Mouse (Mus musculus) limb, embryonic 15.5 days (tissue): Measurements from ENCODE around the gene Trim37. TPM values are rescaled to one million over a fixed set of nuclear protein-coding genes. Genes with fewer than 3 reads are reported as not detected.

Experiments used
- ATAC-seq: fragments of 200-750 bp; cut with Nextera tagmentation; 2 replicates; pipeline ENCODE4 v1.8.0; 2017; ENCODE audit warnings: low read depth, moderate TSS enrichment; ENCODE audit not compliant: insufficient number of reproducible peaks, low FRiP score, low TSS enrichment
- H3K27ac ChIP-seq: fragments of 300-500 bp; sonication (generic); 2 replicates; pipeline ENCODE4 v1.5.1; 2015; ENCODE audit warnings: moderate library complexity, mild to moderate bottlenecking, inconsistent platforms
- H3K27me3 ChIP-seq: fragments of 300-500 bp; sonication (generic); 2 replicates; pipeline ENCODE4 v1.6.1; 2015; ENCODE audit warnings: inconsistent platforms
- H3K36me3 ChIP-seq: fragments of 300-500 bp; sonication (generic); 2 replicates; pipeline ENCODE4 v1.6.1; 2015; ENCODE audit warnings: inconsistent platforms
- H3K4me1 ChIP-seq: fragments of 300-500 bp; sonication (generic); 2 replicates; pipeline ENCODE4 v1.6.1; 2015; ENCODE audit warnings: inconsistent platforms
- H3K4me2 ChIP-seq: fragments of 300-500 bp; sonication (generic); 2 replicates; pipeline ENCODE4 v1.6.1; 2015; ENCODE audit warnings: mild to moderate bottlenecking, inconsistent platforms
- H3K4me3 ChIP-seq: fragments of 300-500 bp; sonication (generic); 2 replicates; pipeline ENCODE4 v1.5.1; 2015; ENCODE audit warnings: mild to moderate bottlenecking, inconsistent platforms
- H3K9ac ChIP-seq: fragments of 300-500 bp; sonication (generic); 2 replicates; pipeline ENCODE4 v1.6.1; 2015; ENCODE audit warnings: inconsistent platforms
- H3K9me3 ChIP-seq: fragments of 300-500 bp; sonication (generic); 2 replicates; pipeline ENCODE4 v1.6.1; 2016; ENCODE audit warnings: inconsistent platforms
- WGBS: fragments of 180-500 bp; shearing (Covaris S2); methylation state at CpG from one replicate; pipeline ENCODE4 v1.1.7; 2015; 5-methylcytosine and 5-hydroxymethylcytosine counted together
- polyA plus RNA-seq: library from polyadenylated mRNA; unstranded; fragments of >200 nt; fragmentation: Nextera tagmentation; extraction: Ambion mirVana; gene quantifications from 2 replicates; pipeline ENCODE4 v1.2.1, GENCODE M21; 2015

Gene Trim37
- polyA plus RNA-seq, 1 experiment from 2014 or later, result 23.7 TPM

DNA sequence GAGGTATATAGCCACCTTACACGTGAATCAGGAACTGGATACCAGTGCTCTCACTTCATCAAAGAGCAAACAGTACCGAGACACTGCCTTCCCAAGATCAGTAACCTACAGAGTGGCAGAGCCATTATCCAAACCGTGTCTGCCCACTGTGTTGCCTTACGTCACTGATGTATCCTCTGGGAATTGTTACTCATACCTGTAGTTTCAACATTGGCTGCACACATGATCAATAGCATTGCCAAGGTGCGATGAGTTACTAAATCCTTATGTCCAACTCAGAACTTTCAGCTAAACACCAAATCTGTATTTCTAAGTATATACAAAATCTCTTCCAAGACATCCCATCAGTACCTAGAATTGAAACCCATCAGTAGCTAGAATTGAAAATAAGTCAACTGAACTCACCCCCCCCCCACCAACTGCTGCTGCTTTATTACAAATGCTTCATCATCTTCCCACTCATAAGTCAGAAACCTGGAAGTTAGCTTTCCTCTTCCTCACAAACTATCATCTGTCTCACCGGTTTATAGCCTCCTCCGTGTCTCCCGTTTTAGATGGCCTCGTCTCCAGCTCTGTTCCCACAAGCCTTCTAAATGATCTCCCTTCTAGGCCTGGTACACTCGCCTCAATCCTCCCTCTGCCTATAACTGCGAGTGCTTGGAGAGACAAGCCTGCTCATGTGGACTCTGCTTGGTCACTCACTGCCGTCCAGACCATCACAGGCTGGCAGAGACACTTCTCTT, 108.0 kb downstream of the Trim37 start:
- H3K4me3 ChIP-seq, result no peak overlapping the region
- H3K9ac ChIP-seq, result no peak overlapping the region
- H3K4me2 ChIP-seq, result no peak overlapping the region
- peaks cover 5% of the 10 kb centered on the region; the same call in 1 of the 2 replicates for H3K36me3 ChIP-seq
- no peak for ATAC-seq
- WGBS, result 87% methylated on average over 12 of the region's 12 CpGs
- no peaks in the 10 kb centered on the region for H3K27me3 ChIP-seq
- no peak overlapping the region for H3K27ac ChIP-seq
- H3K9me3 ChIP-seq, result no peaks in the 10 kb centered on the region
- H3K4me1 ChIP-seq, result no peaks in the 10 kb centered on the region

- Histone ChIP-seq H3K27me3 (no peaks in the 10 kb centered on the region), H3K36me3 (peaks cover 5% of the 10 kb centered on the region; the same call in 1 of the 2 replicates), H3K9me3 (no peaks in the 10 kb centered on the region), H3K4me2 (no peak overlapping the region), H3K27ac (no peak overlapping the region), H3K4me3 (no peak overlapping the region), H3K9ac (no peak overlapping the region), H3K4me1 (no peaks in the 10 kb centered on the region)
- ATAC-seq, result no peak
- 76% methylated on average over 5 of the region's 5 CpGs for WGBS
These were observed 108.6 kb downstream of the Trim37 start for GRCm38 (mm10) chr11:87235486-87235872.

GRCm38 (mm10) chr11:87238891-87239530, 112.1 kb downstream of the Trim37 start:
- no peak overlapping the region for H3K9ac ChIP-seq
- H3K27me3 ChIP-seq, result peaks cover 1% of the 10 kb centered on the region; the same call in 1 of the 2 replicates
- no peak for ATAC-seq
- H3K4me3 ChIP-seq, result no peak overlapping the region
- WGBS, result 85% methylated on average over 7 of the region's 7 CpGs
- H3K4me1 ChIP-seq, result no peaks in the 10 kb centered on the region
- H3K27ac ChIP-seq, result no peak overlapping the region
- no peaks in the 10 kb centered on the region for H3K9me3 ChIP-seq
- H3K4me2 ChIP-seq, result no peak overlapping the region
- peaks cover 5% of the 10 kb centered on the region; the same call in 1 of the 2 replicates for H3K36me3 ChIP-seq

GRCm38 (mm10) chr11:87240141-87240832, 113.4 kb downstream of the Trim37 start:
- H3K27me3 ChIP-seq, result peaks cover 3% of the 10 kb centered on the region; the same call in 1 of the 2 replicates
- H3K9me3 ChIP-seq, result no peaks in the 10 kb centered on the region
- H3K4me1 ChIP-seq, result no peaks in the 10 kb centered on the region
- H3K27ac ChIP-seq, result no peak overlapping the region
- no peak overlapping the region for H3K9ac ChIP-seq
- WGBS, result 90% methylated on average over 15 of the region's 15 CpGs
- H3K4me3 ChIP-seq, result no peak overlapping the region
- no peak for ATAC-seq
- H3K4me2 ChIP-seq, result no peak overlapping the region
- no peaks in the 10 kb centered on the region; the same call in 1 of the 2 replicates for H3K36me3 ChIP-seq

GRCm38 (mm10) chr11:87240833-87241215, 113.9 kb downstream of the Trim37 start:
- no peak for ATAC-seq
- Histone ChIP-seq H3K9ac (no peak overlapping the region), H3K4me3 (no peak overlapping the region), H3K9me3 (no peaks in the 10 kb centered on the region), H3K36me3 (no peaks in the 10 kb centered on the region; the same call in 1 of the 2 replicates), H3K27me3 (peaks cover 3% of the 10 kb centered on the region; the same call in 1 of the 2 replicates), H3K27ac (no peak overlapping the region), H3K4me1 (peaks cover 4% of the 10 kb centered on the region), H3K4me2 (no peak overlapping the region)
- WGBS, result 85% methylated on average over 4 of the region's 4 CpGs

GRCm38 (mm10) chr11:87241256-87241655, 114.4 kb downstream of the Trim37 start:
- no peaks in the 10 kb centered on the region; the same call in 1 of the 2 replicates for H3K36me3 ChIP-seq
- no peak overlapping the region for H3K27ac ChIP-seq
- H3K27me3 ChIP-seq, result peaks cover 3% of the 10 kb centered on the region; the same call in 1 of the 2 replicates
- no peaks in the 10 kb centered on the region for H3K9me3 ChIP-seq
- H3K4me2 ChIP-seq, result no peak overlapping the region
- 61% methylated on average over 7 of the region's 7 CpGs for WGBS
- H3K4me1 ChIP-seq, result peaks cover 8% of the 10 kb centered on the region
- no peak for ATAC-seq
- no peak overlapping the region for H3K9ac ChIP-seq
- no peak overlapping the region for H3K4me3 ChIP-seq

DNA sequence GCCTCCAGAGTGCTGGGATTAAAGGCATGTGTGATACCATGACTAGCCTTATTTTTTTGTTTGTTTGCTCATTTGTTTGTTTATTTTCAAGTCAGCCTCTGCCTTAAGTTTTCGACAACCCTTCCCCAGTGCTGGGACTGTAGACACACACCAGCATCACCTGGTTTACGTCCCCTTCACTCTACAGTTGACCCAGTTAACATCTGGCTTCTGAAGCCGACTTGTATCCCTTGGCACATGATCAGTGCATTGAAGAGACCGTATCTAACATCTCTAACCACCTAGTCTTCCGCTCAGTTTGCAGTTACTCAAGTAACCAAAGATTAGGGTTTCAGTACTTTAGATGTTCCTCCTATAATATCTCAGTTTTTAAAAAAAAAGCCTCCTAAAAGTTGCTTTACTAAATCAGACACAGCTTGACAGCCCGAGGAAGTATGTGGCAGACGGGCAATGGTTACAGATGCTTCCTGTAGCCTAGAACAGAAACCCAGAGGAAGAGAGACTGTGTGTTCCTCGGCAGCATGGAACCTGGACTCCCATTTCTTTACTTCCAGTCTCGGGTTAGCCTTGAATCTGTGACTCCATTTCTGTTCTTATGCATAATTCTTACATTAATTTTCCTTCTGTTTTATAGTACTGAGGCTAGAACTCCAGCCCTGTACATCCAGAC, 118.4 kb downstream of the Trim37 start:
- ATAC-seq, result no peak
- H3K4me1 ChIP-seq, result peaks cover 14% of the 10 kb centered on the region
- peaks cover 13% of the 10 kb centered on the region; the same call in 1 of the 2 replicates for H3K27me3 ChIP-seq
- no peak overlapping the region for H3K4me2 ChIP-seq
- WGBS, result 60% methylated on average over 9 of the region's 9 CpGs
- H3K27ac ChIP-seq, result no peak overlapping the region
- H3K36me3 ChIP-seq, result no peaks in the 10 kb centered on the region
- H3K9ac ChIP-seq, result no peak overlapping the region
- H3K9me3 ChIP-seq, result no peaks in the 10 kb centered on the region
- no peak overlapping the region for H3K4me3 ChIP-seq

DNA sequence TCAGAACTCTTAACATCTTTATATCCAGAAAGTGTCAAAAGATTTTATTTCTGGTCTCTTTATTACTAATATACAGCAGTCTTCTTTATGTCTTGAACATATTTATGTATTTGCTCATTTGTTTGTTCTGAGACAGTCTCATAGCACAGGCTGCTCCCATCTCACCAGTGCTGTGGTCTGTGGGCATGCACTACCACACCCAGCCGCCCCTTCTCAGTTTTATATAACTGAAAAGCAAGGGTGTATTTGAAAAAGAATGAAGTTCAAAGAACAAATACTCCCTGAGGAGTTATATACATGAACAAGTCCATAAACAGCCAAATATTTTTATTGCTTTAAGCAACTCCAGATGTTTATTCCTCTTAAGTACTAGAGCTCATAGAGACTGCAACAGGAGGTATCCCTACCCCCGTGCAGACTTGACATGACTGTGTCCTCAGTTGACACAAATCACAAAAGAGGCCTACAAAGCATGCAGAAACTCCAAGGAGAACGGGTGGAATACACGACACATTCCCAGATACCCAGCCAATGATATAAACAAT, 119.3 kb downstream of the Trim37 start:
- no peak for ATAC-seq
- Histone ChIP-seq H3K4me2 (no peak overlapping the region), H3K4me3 (no peak overlapping the region), H3K36me3 (no peaks in the 10 kb centered on the region), H3K9me3 (no peaks in the 10 kb centered on the region), H3K4me1 (peaks cover 14% of the 10 kb centered on the region), H3K27me3 (peaks cover 15% of the 10 kb centered on the region; the same call in 1 of the 2 replicates), H3K9ac (no peak overlapping the region), H3K27ac (no peak overlapping the region)
- WGBS, result 27% methylated on average over 4 of the region's 4 CpGs

- no peak for ATAC-seq
- H3K27me3 ChIP-seq, result peaks cover 15% of the 10 kb centered on the region; the same call in 1 of the 2 replicates
- H3K4me3 ChIP-seq, result no peak overlapping the region
- WGBS, result 36% methylated on average over 9 of the region's 9 CpGs
- H3K4me1 ChIP-seq, result peaks cover 14% of the 10 kb centered on the region
- no peaks in the 10 kb centered on the region for H3K36me3 ChIP-seq
- H3K27ac ChIP-seq, result no peak overlapping the region; the same call in 1 of the 2 replicates
- H3K4me2 ChIP-seq, result no peak overlapping the region
- no peak overlapping the region for H3K9ac ChIP-seq
- H3K9me3 ChIP-seq, result no peaks in the 10 kb centered on the region
These were observed 120.0 kb downstream of the Trim37 start for GRCm38 (mm10) chr11:87246724-87247493.

DNA sequence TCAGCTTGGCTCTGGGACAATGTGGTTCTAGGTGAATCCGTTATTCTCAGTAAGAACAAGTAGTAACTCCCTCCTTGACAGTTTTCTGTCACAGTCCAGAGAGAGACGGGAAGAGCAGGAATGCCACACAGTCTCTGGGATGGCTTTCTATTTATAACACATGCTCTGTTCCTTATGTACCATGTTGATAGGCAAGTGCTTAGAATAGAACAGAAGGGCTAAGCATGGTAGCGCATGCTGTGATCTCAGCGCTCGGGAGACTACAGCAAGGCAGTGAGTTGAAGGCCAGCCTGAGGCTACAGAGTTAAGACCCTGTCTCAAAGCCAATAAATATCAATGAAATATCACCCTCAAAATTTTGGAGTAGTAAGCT, 120.6 kb downstream of the Trim37 start:
- Histone ChIP-seq H3K4me2 (no peak overlapping the region), H3K36me3 (no peaks in the 10 kb centered on the region), H3K4me1 (peaks cover 14% of the 10 kb centered on the region), H3K27me3 (peaks cover 15% of the 10 kb centered on the region; the same call in 1 of the 2 replicates), H3K9ac (no peak overlapping the region), H3K9me3 (no peaks in the 10 kb centered on the region), H3K27ac (no peak overlapping the region; the same call in 1 of the 2 replicates), H3K4me3 (no peak overlapping the region)
- no peak for ATAC-seq
- 60% methylated on average over 5 of the region's 5 CpGs for WGBS

DNA sequence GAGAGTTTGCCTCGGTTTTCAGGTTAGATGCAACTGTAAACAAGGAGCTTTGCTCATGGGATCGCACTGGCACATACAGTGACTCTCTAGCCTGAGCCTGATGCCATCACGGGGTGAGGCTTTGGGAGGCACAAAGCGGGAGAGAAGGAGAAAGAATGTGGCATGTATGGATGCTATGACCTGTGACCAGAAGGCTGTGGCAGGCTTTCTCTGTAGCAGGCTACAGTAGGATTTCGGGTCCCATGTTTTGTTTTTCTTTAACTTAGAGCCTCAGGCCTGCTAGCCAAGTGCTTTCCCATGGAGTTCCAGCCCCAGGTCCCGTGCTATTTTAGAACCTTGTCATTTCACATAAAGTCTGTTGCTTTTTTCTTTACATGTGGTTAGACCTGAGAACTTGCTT, 123.3 kb downstream of the Trim37 start:
- no peak overlapping the region for H3K4me3 ChIP-seq
- H3K4me2 ChIP-seq, result no peak overlapping the region
- peaks cover 14% of the 10 kb centered on the region for H3K4me1 ChIP-seq
- 80% methylated on average over 6 of the region's 6 CpGs for WGBS
- no peaks in the 10 kb centered on the region for H3K9me3 ChIP-seq
- no peaks in the 10 kb centered on the region for H3K36me3 ChIP-seq
- H3K9ac ChIP-seq, result no peak overlapping the region
- 0 out of 2 replicates have a peak, but pooled peaks cover 12% of the 10 kb centered on the region for H3K27me3 ChIP-seq
- no peak for ATAC-seq
- H3K27ac ChIP-seq, result no peak overlapping the region
